Mouse (Mus musculus): ENCODE results near the gene Cldn24. TPM values are rescaled to one million over a fixed set of nuclear protein-coding genes. Genes with fewer than 3 reads are reported as not detected.

Gene Cldn24
- polyA plus RNA-seq, 1 experiment from 2014 or later, result not detected

DNA sequence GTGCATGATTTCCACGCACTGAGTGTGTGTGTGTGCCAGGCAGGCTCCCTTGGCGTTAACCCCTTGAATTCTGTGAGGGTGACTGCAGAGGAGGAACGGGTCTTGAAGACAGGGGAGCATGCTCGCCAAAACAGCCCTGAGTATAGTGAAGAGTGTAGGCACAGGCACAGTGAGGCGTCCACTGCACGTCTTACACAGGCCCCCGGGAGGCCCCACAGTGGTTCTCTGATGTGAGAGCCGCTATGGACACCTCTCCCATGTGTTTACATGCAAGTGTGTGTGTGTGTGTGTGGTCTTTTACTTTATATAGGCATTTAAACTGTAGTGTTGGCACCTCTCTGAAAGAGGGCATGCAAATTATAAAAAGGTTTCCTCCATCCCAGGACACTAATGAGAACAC, 44.6 kb downstream of the Cldn24 start:
- no peaks in the 10 kb centered on the region for H3K4me1 ChIP-seq (ENCODE audit: control insufficient read depth, insufficient read depth, low read length)
- H3K36me3 ChIP-seq (ENCODE audit: control insufficient read depth, insufficient read depth, low read length), result peaks cover 3% of the 10 kb centered on the region; the same call in 1 of the 2 replicates
- H3K4me3 ChIP-seq (ENCODE audit: low read depth, low read length), result no peak overlapping the region
- H3K4me2 ChIP-seq (ENCODE audit: low read length), result no peak overlapping the region
- H3K9ac ChIP-seq (ENCODE audit: low read depth, low read length), result no peak overlapping the region
- 89% methylated on average over 8 of the region's 8 CpGs for WGBS
- no peaks in the 10 kb centered on the region for H3K9me3 ChIP-seq (replicated peaks; ENCODE audit: control insufficient read depth, low read length, poor library complexity, severe bottlenecking)
- 0 out of 2 replicates have a peak, but pooled peaks have one; percentile 39 for ATAC-seq
- no peaks in the 10 kb centered on the region for H3K27me3 ChIP-seq (ENCODE audit: control insufficient read depth, insufficient read depth, low read depth, low read length)
- H3K27ac ChIP-seq (ENCODE audit: low read length), result no peak overlapping the region

DNA sequence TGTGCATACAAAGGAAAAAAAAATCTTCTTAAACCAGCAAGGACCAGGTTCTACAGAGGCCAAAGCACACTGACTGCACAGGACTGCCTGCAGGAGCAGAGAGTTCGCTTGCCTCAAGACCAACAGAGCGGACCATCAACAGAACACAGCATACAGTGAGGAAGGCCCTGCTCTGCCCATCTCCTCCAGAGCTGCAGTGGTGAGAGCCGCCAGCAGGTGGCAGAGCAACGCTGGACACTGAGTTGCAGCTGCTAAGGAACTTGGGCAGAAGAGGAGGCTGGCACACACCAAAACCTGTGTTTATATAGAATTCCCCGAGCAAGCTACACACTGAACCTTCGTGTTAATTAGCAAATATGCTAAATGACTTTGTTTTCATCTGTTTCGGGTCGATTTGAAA, 45.1 kb downstream of the Cldn24 start:
- H3K36me3 ChIP-seq (ENCODE audit: control insufficient read depth, insufficient read depth, low read length), result peaks cover 3% of the 10 kb centered on the region; the same call in 1 of the 2 replicates
- no peak overlapping the region for H3K4me2 ChIP-seq (ENCODE audit: low read length)
- H3K27ac ChIP-seq (ENCODE audit: low read length), result no peak overlapping the region
- H3K9ac ChIP-seq (ENCODE audit: low read depth, low read length), result no peak overlapping the region
- no peaks in the 10 kb centered on the region for H3K27me3 ChIP-seq (ENCODE audit: control insufficient read depth, insufficient read depth, low read depth, low read length)
- H3K4me1 ChIP-seq (ENCODE audit: control insufficient read depth, insufficient read depth, low read length), result no peaks in the 10 kb centered on the region
- no peak overlapping the region for H3K4me3 ChIP-seq (ENCODE audit: low read depth, low read length)
- peak; percentile 76 for ATAC-seq
- H3K9me3 ChIP-seq (replicated peaks; ENCODE audit: control insufficient read depth, low read length, poor library complexity, severe bottlenecking), result no peaks in the 10 kb centered on the region
- WGBS, result 24% methylated on average over 8 of the region's 8 CpGs

Other genes starting within 250 kb of the Cldn24 start
- gene Ing2, start 146.6 kb upstream of the Cldn24 start, polyA plus RNA-seq (2015; fragmentation: Nextera tagmentation; extraction: Ambion mirVana), result 5.2 and 5.3 TPM in 2 replicates
- gene Cdkn2aip, start 108.2 kb upstream of the Cldn24 start, polyA plus RNA-seq (2015; fragmentation: Nextera tagmentation; extraction: Ambion mirVana), result 32.7 and 39.0 TPM in 2 replicates
- not detected in 2 replicates for gene Cldn22, start 2.3 kb downstream of the Cldn24 start, polyA plus RNA-seq (2015; fragmentation: Nextera tagmentation; extraction: Ambion mirVana)
- gene Wwc2, start 168.8 kb downstream of the Cldn24 start, polyA plus RNA-seq (2015; fragmentation: Nextera tagmentation; extraction: Ambion mirVana), result 4.3 and 4.7 TPM in 2 replicates

All from midbrain, embryonic 16.5 days (tissue).